Mouse (Mus musculus) thymus, adult 2 months (tissue): Measurements from ENCODE around the gene Lhfpl2.

Experiments
- CTCF ChIP-seq: fragments of 200-500 bp; IDR thresholded peaks from 2 replicates; pipeline ENCODE4 v1.5.1; 2012; ENCODE audit warnings: mild to moderate bottlenecking, control low read depth, low read length, moderate library complexity, borderline replicate concordance; ENCODE audit not compliant: control insufficient read depth, poor library complexity, insufficient read depth; ENCODE audit errors: extremely low read depth
- POLR2A ChIP-seq: fragments of 200-500 bp; IDR thresholded peaks from 2 replicates; pipeline ENCODE4 v1.6.1; 2012; ENCODE audit warnings: mild to moderate bottlenecking, low read length, control low read depth, moderate library complexity; ENCODE audit not compliant: control insufficient read depth, poor library complexity, insufficient read depth; ENCODE audit errors: extremely low read depth

GRCm38 (mm10) chr13:94211236-94212119 lies 153.9 kb downstream of the Lhfpl2 start:
- no peak for TF ChIP-seq POLR2A
- no peak for TF ChIP-seq CTCF
